Mouse (Mus musculus): Measurements from ENCODE around the gene Foxj3.

GRCm38 (mm10) chr4:119636731-119637130 lies 99.9 kb downstream of the Foxj3 start:
- TF ChIP-seq TAL1 (IDR thresholded peaks at IDR 0.05; ENCODE audit: low read length): no peak
- no peak for TF ChIP-seq GATA1 (IDR thresholded peaks at IDR 0.05; ENCODE audit: low read length)

All from erythroblast, embryonic 14.5 days (primary cell).